Mouse (Mus musculus): ENCODE data around the gene Pdx1.

Gene Pdx1

DNA sequence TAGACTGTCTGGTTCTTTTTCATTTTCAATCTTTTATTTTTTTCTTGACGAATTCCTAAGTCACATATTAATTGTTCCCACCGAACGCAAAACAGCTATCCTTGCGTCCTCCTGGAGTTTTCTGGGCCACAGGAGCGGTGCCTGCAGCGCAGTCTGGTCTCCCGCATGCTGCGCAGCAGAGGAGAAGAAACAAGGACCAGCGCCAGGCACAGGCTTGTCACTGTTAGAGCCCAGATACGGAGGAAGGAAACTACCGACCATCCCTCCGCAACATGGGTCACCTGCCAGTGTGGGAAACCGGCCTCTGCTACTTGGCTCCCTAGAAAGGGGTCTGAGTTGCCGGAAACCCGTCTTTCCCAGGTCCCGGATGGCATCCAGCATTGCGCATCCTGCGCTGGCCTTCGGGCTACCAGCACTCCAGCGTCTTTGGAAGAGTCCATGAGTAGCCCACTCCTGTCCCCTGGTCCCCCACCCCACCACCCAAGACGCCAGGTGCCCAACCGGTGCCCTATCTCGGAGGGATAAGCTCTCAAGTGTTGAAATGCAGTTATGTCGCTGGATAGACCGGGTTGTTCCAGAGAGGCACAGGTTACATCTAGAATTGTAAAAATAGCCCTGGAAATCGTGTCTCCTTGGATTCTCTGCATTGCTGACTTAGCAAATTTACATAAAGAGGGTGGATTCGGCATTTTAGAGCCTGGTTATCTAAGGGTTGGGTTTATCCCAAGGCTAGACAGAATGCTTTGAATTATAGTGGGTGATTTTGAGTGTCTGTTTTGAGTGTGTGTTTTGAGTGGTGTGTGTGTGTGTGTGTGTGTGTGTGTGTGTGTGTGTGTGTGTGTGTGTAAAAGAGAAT lies 43.3 kb downstream of the Pdx1 start:
- no peak for DNase-seq

GRCm38 (mm10) chr5:147314646-147315431 lies 45.1 kb downstream of the Pdx1 start:
- DNase-seq, result no peak

DNA sequence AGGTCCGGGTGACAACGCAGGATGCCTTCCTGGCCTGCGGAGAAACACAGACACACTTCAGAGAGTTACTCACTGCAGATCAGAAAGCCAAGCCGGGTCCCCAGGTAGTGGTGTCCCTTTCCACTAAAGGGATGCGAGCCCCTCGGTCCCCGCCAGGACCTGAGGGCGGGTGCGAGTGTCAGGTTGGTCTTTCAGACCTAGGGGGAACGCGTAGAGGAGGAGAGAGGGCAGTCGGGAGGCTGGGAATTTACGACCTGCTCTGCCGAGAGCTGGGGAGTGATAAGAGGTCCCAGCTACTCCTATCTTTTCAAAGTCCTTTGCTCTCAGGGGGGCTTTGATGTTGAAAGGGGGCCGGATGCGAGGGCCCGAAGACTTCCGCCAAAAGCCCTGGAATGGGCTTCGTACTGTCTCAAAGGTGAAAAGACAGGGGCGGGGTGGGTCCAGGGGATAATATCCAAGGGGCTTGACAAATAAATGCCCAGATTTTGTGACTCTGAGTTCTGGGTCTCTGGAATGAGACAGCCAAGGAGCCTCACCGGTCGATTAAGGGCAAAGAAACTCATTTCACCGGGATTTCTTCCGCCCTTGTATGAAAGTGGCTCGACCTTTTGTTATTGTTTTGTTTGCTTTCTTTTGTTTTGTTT lies 45.8 kb downstream of the Pdx1 start:
- DNase-seq, result no peak

DNA sequence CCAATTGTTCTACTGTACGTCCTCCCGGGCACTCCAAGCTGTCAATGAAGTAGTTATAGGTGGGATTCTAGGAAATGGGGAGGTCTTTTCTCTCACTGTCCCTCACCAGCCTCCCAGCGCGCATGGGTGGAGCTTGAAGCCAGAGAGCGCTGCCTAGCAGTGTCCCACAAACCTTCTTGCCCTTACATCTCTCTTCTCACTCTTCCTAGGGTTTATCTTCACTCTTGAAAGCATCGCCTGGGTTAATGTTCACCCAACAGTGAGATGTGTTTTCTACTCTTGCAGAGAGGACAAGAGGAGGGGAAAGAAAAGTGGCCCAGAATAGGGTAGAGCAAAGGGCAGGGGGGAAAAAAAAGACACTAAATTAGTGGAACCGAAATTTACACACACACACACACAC lies 47.6 kb downstream of the Pdx1 start:
- DNase-seq, result no peak

- no peak for DNase-seq
Measured at GRCm38 (mm10) chr5:147317991-147318390, 48.2 kb downstream of the Pdx1 start.

DNA sequence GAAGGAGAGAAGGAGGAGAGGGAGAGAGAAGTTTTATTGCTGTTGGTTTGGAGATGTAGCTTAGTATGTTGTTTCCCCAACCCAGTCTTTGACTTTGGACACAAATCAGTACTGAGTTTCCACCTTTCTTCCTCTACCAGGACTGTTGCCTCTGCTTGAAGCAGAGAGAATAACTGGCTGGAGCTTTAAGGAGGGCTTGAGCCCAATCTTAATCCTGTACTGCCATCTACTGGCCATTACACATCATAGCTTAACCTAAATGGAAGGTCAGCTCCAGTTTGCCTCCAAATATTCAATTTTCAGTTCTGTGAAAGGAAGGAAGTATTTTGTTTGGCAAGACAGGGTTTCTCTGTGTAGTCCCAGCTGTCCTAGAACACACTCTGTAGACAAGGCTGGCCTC lies 49.9 kb downstream of the Pdx1 start:
- peak; percentile 36 for DNase-seq

DNA sequence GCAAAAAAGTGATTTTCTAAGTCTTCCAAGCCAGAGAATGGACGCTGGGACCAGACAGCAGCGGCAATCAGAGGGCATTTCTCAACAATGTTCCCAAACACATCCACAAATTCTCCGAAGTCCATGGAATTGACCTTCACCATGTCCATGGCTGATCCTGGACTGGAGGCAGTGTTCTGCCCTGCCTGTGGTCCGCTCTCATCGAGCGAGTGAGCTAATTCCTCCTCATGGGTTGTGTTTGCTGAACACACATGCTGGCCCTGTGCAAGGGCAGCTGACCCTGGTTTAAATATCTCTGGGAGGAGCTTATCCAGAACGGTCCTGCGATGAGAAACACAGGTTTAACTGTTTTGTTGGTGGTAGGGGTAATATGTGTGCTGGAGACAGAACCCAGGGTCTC lies 52.4 kb downstream of the Pdx1 start, which contains the start of gene Urad:
Urad (minus strand) TSS at position 258 of the 400 bp plus-strand sequence.
- no peak for DNase-seq

DNA sequence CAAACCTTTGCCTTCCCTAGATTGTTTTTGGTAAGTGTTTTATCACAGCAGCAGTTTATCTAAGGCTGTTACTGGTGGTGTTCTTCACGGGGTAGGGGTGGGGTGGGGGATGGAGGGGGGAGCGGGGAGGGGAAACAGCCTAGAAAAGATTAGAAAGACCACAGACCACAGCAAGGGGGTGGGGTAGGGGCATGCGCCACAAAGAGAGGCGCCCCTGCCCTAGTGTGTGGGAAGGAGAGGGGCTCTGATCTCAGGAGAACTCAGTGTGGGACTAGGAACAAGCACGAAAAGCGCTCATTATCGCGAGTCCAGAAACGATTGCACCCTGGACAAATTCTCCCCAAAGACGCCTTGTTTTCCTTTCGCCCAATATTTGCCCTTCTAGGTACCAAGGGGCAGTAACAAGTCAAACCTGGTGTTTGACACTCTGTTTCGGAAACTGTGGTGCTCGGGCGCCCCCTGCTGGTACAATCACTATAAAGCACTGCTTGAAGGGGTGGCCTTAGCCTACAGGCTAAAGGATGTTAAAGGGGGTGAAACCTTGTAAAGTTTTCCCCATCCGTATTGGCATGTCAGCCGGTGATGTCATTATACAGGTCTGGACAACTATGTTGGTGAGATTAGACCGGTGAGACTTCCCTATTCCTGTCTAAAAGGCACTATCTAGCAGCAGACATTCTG lies 53.6 kb downstream of the Pdx1 start:
- peak; percentile 89 for DNase-seq

All from thymus, postnatal 14 days (tissue).